Mouse (Mus musculus): Measurements from ENCODE around the gene Traf1.

- TF ChIP-seq CTCF (IDR thresholded peaks at IDR 0.05) (no peak), EP300 (IDR thresholded peaks at IDR 0.05) (no peak)
These were observed 606 bp downstream of the Traf1 start for GRCm38 (mm10) chr2:34960966-34961365.

All from lung, postnatal 0 days (tissue).